Mouse (Mus musculus) heart, adult 11 months (tissue): ENCODE results near the gene Marc2.
A peak's percentile ranks its signal among the peaks of the same experiment; 100 is the strongest.

Experiments
- DNase-seq: peaks from one replicate; pipeline ENCODE4 v3.0.0; 2022

The Marc2 gene

DNA sequence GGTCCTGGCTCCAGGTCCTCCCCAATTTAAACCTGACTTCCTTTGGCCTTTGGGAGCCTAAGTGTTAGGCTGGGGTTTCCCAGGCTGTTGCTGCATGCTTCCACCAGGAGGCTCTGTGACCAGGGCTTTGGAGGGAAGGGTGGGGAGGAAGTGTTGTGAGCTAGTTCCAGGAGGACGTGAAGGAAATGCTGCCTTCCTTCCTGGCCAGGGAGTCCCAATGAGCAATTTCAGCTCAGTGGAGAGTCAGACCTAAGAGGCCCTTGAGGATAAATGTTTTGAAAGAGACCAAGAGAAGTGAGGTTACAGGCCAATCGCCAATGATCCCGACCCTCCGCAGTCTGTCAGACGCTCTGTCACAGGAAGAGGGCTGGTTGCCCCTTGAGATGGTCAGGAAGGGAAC, 7.1 kb upstream of the Marc2 start:
- peak; percentile 99 for DNase-seq

DNA sequence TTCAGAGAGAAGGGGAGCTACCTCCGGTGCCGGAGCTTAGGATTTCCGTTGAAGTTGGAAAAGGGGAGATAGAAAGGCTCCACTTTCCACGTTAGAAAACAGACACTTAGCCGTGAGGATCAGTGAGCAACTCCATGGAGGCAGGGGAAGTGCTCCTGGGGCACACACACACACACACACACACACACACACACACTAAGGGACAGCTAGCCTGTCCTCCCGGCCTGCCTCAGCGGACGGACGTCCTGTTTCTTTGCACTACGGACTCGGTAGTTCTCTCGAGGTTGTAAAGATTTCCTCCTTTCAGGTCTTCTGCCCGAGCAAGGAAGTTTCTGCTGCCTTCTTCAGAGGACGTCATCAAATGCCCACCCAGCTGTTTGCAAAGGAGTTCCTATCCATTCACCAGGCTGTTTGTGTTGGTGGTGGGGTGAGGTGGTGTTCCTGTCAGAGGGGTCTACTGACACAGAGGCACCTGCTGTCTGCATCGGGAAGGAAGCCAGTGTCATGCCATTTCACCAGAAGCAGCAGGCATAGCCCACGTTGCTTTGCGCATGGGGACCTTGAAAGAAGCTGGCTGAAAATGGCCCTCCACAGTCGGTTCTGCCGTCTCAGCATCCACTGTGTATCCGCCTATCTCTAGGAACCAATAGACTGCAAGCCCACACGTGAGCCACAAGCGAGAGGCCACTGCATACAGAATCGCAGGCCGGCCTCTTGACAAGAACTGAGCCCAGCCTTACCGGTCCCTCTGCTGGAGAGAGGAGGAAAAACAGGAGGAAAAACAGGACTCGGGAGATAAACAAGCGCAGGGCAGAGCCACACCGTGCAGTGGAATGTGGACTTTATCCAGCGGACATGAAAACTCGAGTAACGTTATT, 5.7 kb upstream of the Marc2 start:
- peak; percentile 99 for DNase-seq

DNA sequence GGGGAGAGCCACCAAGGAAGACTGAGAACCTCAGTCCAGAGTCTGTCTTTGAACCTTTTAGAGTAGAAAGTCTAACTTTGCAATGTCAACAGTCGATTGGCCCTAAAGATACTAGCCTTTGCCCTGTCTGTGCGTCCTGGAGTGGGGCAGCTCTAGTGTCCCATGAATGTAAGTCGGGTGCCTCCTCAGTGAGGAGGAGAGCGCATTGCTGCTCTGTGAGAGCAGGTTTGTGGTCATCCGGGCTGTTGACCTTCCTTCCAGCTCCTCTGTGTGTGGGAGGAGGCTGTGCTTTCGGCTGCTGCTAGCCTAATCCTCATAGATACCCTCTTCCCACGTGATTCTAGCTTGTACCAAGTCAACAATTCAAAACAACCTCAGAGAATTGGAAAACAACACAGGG, 4.9 kb upstream of the Marc2 start:
- peak; percentile 96 for DNase-seq

DNA sequence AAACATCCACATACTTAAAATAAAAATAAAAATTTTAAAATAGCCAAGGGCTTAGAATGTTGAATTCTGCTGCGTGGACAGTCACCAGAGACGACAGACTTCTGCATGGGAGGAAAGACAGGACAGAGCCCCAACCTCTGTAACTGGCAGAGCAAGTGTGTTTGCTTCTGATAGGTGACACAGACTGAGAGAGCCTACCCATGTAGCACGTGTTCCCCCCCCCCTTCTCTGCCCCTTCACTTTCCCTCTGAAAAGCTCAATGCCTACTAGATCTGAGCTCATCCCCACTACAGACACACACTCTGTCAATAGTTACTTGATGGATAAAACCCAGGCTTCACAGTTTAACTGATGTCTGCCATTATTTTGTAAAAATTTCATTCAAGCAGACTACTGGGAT, 722 bp upstream of the Marc2 start:
- DNase-seq: no peak

DNA sequence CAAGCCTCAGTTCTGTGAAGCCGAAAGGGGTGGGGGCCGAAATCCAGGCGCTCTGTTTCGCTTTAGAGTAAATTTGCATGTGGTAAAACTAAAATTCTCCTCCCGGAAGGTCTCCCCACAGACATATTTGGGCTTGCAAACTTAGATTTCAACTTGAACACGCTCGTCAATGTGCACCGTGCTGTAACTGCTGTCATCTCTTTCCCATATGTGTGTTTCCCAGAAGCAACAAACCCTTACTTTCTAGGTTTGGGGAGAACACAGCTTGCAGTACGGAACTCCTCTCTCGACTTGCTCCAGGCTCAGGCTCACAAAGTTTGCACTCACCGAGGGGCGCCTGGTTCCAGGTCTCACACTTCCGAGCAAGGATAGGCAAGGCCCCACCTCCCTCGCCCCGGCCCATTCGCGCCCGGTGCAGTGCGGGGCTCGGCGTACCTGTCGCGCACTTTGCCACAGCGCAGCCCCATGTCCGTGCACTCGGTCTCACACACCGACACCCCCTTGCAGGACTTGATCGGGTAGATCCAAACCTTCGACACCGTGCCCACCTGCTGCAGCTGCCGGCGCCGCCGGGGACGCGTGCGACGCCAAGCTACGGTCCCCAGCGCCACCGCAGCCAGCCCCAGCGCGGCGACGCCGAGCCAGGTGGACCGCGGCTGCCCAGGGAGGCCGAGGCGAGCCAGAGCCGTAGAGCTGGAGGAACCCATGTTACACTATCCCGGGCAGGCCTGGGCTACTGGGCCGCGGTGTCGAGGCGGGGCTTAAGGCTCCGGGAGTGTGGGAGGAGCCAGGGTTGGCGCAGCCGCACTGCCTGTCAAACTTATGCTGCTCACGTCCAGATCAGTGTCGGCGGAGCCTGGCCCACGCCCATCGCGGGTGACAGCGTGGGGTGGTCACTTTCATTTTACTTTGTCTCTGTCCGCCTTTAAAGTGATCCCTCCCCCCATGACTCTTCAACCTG, 860 bp downstream of the Marc2 start:
- DNase-seq: peak; percentile 99

DNA sequence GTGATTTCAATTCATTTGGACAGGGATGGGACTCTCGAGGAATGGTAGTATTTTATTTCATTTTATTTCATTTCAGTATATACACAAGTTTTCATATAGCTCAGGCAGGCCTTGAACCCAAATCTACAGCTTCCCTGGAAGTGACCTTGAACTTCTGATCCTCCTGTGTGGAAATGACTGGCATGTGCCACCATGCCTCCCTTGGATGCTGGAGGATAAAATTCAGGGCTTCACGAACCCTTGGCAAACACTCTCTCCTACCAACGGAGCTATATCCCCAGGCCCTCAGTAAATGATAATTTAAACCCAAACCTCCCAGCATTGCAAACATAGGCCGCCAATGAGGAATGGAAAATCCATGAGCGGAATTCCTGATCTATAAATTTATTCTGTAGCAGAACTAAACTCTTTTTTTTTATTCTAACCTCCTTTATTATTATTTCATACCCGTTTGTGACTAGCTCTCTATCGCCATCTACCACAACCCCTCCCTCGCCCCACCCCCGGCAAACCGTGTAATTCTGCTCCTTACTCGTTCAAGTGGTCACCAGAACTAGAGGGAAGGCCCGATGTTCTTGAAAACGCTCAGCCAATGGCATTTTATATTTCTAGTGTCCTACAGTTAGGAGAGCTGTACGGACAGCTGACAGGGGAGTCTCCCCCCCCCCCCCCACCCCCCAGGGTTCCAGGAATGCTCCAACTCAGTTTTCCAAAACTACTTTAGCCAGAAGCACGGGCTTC, 1.8 kb downstream of the Marc2 start:
- peak; percentile 92 for DNase-seq

DNA sequence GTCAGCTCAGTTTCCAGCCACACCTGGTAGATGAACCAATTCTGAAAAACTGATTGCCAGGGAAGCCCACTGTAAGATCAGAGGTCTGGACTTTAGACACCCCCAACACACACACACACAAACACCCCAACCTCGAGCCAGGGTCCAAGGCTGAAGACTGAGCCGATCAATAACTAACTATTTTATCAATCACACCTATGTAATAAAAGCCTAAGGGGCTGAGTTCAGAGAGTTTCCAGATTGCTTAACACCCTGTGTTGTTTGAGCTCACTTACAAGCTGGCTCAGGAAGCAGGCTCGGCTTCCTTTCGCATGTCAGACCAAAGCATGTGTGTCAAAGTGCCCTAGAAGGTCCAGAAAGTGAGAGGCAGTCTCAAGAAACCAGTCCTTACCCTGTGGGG, 8.6 kb downstream of the Marc2 start:
- peak; percentile 79 for DNase-seq

DNA sequence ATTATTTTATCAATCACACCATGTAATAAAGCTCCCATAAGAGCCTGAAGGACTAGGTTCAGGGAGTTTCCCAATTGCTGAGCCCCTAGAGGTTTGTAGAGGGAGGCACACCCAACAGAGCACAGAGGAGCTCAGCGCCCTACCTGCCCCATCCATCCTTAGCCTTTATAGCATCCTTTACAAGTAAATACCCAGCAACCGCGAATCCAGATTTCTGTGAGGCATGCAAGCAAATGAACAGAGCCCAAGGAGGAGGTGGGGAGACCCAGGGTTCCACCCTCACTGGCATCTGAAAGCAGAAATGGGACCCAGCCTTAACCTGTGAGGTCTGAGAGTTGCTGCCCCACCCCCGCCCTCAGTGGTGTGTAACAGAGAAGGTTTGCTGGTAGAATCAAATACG, 9.9 kb downstream of the Marc2 start:
- DNase-seq: no peak

DNA sequence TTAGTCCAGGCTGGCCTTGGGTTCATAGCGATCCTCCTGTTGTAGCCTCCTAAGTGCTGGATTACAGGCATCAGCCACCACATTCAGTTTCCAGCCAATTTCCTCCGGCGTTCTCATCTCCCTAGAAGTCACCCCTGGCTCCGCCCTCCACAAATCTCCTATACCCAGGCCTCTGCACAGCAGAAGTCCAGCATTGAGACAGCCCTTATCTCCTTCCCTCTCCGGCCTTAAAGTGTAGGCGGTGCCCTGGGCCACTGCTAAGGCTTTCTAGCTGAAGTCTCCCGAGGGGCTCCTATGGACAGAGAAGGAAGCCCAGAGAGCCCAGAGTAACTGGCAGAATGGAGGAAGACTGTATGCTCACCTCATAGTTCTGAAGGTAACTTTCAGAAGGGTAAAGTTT, 12.8 kb downstream of the Marc2 start:
- DNase-seq: no peak

DNA sequence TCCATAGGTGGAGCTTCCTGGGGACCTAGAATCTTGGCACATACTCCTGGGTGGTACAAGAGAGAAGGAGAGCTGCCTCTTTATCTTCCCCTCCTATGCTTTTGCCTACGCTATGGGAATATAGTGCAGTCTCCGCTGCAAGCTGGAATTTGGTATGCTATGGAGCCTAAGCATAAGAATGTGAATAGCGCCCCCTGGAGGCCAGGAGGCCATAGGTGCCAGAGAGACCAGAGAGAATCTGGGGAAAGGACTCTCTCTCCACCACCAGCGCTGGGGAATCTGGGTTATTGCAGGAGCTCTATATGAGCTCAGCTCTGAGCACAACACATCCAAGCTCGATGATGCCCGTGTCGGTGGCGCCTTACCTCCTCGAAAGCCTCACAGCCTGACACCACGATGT, 14.0 kb downstream of the Marc2 start:
- no peak for DNase-seq

DNA sequence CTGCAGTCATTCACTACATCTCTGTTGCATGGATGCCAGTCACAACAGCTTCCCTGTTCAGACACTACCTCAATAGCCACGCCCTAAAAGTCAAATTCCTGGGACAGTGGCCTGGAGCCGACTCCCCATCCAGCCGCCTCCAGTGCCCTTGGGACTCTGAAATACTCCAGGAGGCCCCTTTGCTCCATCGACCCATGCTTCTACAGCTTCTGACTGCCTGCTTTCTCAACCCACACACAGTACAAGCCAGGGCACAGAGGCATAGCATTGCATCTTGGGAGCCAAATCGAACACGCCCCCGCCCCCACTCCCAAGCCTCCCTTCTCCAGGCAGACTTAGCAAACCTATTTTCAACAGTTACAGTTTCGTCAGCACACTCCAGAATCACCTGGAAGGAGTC, 16.4 kb downstream of the Marc2 start:
- DNase-seq: peak; percentile 87

DNA sequence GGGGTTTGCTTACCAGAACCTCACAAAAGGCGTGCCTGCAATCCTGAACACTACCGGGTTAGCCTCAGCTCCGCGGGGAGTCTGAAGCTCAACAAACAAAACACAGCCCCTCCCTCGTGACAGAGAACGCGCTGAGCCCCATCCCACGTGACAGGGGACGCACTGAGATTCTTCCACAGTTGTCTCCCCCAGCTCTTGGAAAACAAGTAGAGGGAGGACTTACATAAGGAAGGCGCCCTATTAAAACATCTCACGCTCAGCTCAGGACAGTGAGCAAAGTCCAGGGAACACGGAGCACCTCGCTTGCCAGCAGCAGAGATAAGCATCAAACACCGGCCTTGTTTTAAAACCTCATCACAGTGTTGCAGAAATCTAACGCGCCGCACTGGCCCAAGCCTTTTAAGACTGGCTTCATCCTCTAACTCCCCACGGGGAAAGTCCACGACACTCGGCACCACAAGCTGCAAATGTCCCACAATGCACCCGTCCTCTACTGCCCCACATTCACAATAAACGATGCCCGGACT, 19.0 kb downstream of the Marc2 start:
- peak; percentile 94 for DNase-seq

DNA sequence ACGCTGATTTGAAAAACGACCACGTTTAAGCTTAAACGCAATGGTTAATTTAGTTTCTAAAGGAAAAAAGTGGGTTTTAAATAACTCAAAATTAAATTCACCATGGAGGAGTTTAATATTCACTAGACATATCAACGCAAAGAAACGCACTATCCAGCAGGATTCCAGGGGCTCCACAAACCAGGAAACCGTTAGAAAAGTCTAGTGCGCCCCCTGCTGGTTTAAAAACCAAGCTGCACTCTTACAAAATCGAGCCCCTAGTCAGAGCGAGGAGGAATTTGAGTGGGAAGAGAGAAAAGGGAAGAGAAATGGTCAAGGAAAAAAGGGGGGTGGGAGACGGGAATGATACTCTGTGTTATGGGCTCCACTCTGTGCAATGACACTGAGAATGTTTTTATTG, 21.2 kb downstream of the Marc2 start:
- no peak for DNase-seq

DNA sequence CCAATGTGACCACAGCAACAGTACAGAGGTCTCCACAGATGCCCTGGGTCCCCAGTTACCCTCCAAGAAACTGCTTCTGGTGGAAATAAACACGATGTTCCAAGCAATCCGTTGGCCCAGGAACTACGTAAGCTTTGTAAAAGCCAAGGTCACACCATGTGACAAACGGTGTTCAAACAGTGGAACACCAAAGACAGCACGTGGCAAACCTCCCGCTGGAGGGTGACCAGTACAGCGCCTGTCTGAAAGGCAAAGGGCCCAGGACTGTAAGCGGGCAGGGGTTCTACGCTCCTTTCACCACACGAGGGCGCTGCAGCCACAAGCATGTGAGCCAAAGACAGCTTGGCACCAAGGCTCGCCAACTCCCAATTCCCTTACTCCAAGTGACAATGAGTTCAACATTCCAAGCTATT, 21.8 kb downstream of the Marc2 start:
- peak; percentile 98 for DNase-seq

DNA sequence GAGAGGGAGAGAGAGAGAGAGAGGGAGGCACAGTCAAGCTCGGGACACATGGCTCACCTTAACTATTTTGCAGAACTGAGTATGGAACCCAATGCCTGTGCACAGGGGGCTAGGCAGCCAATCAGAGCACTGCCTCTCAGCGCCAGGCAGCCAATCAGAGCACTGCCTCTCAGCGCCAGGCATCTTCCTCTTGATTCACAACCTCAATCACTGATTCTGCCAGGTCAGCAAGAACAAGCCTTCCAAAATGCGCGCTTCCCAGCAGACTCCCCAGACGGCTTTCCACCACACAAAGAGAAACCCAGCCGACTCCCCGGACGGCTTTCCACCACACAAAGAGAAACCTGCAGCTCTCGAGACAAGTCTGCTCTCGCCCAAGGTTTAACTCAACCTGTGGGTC, 23.6 kb downstream of the Marc2 start:
- DNase-seq: peak; percentile 92

DNA sequence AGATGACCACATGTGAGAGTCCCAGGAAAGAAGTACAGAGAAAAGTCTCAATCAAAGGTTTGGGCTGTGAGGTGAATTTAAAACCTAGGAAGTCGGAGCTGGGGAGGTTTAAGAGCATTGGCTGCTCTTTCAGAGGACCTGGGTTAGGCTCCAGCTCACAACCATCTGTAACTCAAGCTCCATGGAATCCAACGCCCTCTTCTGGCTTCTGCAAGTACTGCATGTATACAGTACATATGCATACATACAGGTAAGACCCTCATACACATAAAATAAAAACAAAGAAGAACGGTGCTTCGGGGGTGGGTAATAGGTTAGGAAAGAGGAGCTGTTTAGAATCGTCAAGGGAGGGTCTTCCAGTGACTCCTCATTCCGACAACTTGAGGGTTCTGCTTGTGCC, 28.5 kb downstream of the Marc2 start:
- no peak for DNase-seq

DNA sequence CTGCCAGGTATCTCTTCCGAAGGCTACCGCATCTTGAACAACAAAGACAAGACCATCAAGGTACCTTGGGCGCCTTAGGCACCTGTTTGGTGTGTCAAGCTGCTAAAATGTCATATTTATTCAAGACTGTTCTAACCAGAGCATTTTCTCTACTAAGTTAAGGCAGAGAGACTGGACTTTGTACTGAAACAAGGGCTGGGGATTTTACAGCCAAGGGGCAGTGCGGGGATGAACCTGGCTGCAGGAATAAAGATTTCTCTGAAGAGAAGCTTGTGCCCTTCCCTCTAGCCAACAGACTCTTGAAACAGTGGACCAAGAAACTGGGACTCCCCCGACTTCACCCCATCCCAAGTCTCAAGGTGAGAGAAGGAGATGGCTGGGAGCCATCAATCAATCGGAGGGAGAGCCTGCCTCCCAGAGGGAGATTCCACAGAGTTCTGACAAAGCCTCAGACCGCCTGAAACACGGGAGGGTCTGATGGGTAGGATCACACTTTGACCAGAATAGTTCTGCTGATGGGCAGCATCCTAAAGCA, 34.5 kb downstream of the Marc2 start:
- peak; percentile 85 for DNase-seq

DNA sequence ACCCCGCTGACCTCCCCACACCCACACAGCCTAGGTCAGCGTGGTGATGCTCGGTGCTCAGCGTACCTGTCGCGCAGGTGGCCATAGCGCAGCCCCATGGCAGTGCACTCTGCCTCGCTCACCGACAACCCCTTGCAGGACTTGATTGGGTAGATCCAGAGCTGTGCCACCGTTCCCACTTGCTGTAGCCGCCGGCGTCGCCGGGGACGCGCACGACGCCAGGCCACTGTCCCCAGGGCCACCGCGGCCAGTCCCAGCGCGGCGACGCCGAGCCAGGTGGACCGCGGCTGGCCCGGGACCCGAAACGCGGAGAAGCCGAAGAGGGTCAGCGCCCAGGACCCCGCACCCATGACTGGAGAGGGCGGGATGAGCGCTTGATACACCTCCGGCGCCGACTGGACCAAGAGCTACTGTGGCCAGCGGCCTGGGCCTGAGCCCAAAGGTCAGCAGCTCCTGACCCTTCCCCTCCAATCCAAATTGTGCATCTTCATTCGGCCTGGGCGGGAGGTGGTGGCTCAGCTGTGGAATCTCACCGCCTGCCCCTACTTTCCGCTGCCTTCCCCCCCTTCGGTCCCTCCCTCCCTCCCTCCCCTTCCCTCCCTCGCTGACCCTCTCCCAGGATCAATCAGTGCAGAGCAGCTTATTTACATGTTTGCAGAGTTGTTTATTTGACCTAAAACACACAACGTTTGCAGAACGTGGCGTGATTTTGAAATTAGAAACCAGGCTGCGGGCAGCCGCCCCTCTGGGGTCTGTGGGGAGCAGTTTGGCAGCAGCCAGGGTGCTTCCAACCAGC, 35.3 kb downstream of the Marc2 start, which contains the start of gene Marc1:
TSS of gene Marc1 (minus strand) at position 534 of the 796 bp plus-strand sequence.
- DNase-seq: peak; percentile 88

DNA sequence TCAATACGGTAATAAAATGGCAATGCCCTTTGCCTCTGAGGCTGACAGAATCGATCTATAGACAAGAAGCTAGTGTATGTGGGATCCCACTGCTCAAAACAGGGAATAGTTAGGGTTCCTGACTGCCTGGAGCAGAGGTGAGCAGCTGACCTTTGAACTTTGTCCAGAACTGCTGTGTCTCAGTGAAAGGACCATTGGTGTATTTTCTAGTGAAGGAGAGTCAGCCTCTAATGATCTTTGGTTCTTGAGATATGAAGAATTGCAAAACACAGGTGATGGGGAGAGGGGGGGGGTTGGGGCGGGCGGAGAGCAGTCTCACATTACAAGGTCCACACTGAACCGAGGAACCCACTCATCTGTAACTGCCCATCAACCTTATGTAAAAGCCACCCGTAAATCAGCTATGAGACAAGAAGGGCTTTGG, 36.7 kb downstream of the Marc2 start:
- DNase-seq: no peak

DNA sequence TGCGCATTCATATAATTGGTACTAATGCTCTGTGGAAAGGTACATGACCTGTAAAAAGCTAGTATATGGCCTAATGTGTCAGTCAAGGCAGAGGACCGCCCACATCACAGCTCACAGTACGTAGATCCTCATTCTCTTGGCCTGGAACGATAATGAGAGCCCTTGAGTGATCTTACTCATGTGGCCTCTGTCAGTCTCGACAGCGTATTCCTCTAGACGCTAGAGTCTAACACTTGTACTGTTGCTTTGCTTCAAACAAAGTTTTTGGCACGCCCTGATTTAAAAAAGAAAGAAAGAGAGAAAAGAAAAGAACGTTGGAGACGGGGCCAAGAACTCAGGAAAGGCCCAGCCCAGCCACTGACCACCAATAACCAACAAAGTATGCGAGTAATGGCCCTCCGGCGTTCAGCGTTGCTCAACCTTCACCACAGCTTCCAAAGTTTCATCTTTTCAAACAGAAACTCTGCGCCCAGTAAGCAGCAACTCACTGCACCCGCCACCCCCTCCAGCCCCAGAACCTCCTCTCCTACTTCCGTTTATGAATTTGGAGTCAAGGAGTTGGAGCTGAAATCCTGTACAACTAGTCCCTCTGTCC, 37.7 kb downstream of the Marc2 start:
- no peak for DNase-seq
